8 mouse cellular contexts compared by ENCODE assay signal in the genomic region with DNA sequence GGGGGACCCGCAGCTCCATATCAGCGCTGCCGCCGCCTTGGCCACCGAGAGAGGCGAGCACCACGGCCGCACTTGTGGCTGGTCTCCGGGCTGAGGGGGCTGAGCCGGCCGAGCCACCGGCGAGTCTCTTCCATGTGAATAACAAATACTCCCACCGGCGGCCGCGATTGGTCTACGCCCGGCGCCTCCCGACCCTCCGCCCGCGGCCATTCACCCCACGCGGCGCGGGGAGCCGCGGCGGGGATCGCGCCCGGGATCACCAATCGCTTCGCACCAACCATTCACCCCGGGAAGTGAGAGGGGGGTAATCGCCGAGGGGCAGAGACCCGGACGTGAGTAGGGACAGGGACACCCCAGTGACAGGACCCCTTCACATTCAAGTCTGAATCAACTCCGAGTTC. TPM values are rescaled to one million over a fixed set of nuclear protein-coding genes. Genes with fewer than 3 reads are reported as not detected.
DNase-seq lines count a peak whose midpoint lies in the region; ATAC-seq and TF ChIP-seq lines count a peak whose summit lies in the region.

TSS of gene Grm8 (minus strand) at position 178 of the 401 bp plus-strand sequence.

- H3K27me3 ChIP-seq in erythroblast, embryonic 14.5 days (ENCODE audit: control insufficient read depth): peaks cover 69% of the 10 kb centered on the region
- H3K27me3 ChIP-seq in CH12.LX (replicated peaks): no peaks in the 10 kb centered on the region
- H3K27me3 ChIP-seq in limb, embryonic 10.5 days (ENCODE audit: low read depth, poor library complexity, severe bottlenecking): peaks cover 64% of the 10 kb centered on the region
- H3K27me3 ChIP-seq in midbrain, postnatal 0 days (ENCODE audit: insufficient read depth, low read length): 0 out of 2 replicates have a peak, but pooled peaks cover 7% of the 10 kb centered on the region

- H3K4me3 ChIP-seq in erythroblast, embryonic 14.5 days (replicated peaks): peak within 1 kb of the TSS; percentile 41
- H3K4me3 ChIP-seq in CH12.LX (replicated peaks in 1 of 3; ENCODE audit: low read depth in 2 of 3, low read length in 2 of 3, poor library complexity in 1 of 3): peak within 1 kb of the TSS; percentile 52 to 63 (median 61)
- peak within 1 kb of the TSS; percentile 62 for H3K4me3 ChIP-seq in limb, embryonic 10.5 days
- peak within 1 kb of the TSS; percentile 68 for H3K4me3 ChIP-seq in midbrain, postnatal 0 days (ENCODE audit: low read depth, low read length)

- peak within 1 kb of the TSS; percentile 97 for H3K4me2 ChIP-seq in CH12.LX (ENCODE audit: insufficient read depth, low read depth, poor library complexity, severe bottlenecking)
- H3K4me2 ChIP-seq in midbrain, postnatal 0 days (ENCODE audit: low read depth, low read length, poor library complexity, severe bottlenecking): peak within 1 kb of the TSS; percentile 91

- no peaks in the 10 kb centered on the region; the same call in 1 of the 2 replicates for H3K9me3 ChIP-seq in erythroblast, embryonic 14.5 days (ENCODE audit: control insufficient read depth, low read length)
- H3K9me3 ChIP-seq in CH12.LX (replicated peaks; ENCODE audit: low read length): no peaks in the 10 kb centered on the region
- no peaks in the 10 kb centered on the region for H3K9me3 ChIP-seq in limb, embryonic 10.5 days (replicated peaks)
- no peaks in the 10 kb centered on the region for H3K9me3 ChIP-seq in midbrain, postnatal 0 days (ENCODE audit: low read length)

- intact Hi-C loops in heart, postnatal 14 days (cut with DNase I): no loop called here

- TF ChIP-seq CTCF in CH12.LX (conservative IDR thresholded peaks at IDR 0.05 in 1 of 2, IDR thresholded peaks at IDR 0.05 in 1 of 2; ENCODE audit: low read depth in 2 of 2, low read length in 2 of 2): no peak
- TF ChIP-seq CTCF in midbrain, postnatal 0 days (IDR thresholded peaks at IDR 0.05): no peak

- under 1% methylated on average over 42 of the region's 42 CpGs for WGBS in limb, embryonic 10.5 days
- WGBS in midbrain, postnatal 0 days: 0% methylated on average over 34 of the region's 42 CpGs

- in situ Hi-C loops in CH12.LX (cut with MboI; ENCODE audit: low pct_ligation_motif_present, low pct_unique_long_range_greater_than_20kb, low sequenced_read_pairs): no loop called here

- no peak for TF ChIP-seq EP300 in CH12.LX (IDR thresholded peaks at IDR 0.05; ENCODE audit: low read length)

- H3K4me1 ChIP-seq in erythroblast, embryonic 14.5 days (ENCODE audit: control insufficient read depth): peaks cover 6% of the 10 kb centered on the region
- H3K4me1 ChIP-seq in CH12.LX (ENCODE audit: control insufficient read depth in 1 of 2, insufficient read depth in 2 of 2): peaks cover 0 to 16% of the 10 kb centered on the region in 2 experiments; a peak in 2 of 4 replicates
- H3K4me1 ChIP-seq in limb, embryonic 10.5 days: peaks cover 26% of the 10 kb centered on the region
- H3K4me1 ChIP-seq in midbrain, postnatal 0 days (ENCODE audit: insufficient read depth, low read length): peaks cover 9% of the 10 kb centered on the region; the same call in 1 of the 2 replicates

- dilution Hi-C loops in CH12.LX (cut with MboI; ENCODE audit: extremely low pct_ligation_motif_present, extremely low pct_unique_long_range_greater_than_20kb, low sequenced_read_pairs): no loop called here

- peak; percentile 24 for DNase-seq in CH12.LX (ENCODE audit: extremely low read depth)
- peak; percentile 71 for DNase-seq in embryo, embryonic 9.5 days (ENCODE audit: extremely low spot score)
- peak; percentile 12 to 13 for DNase-seq in heart, postnatal 14 days
- peak; percentile 70 for DNase-seq in limb, embryonic 10.5 days (ENCODE audit: low spot score)
- peak; percentile 36 for DNase-seq in midbrain, postnatal 0 days (ENCODE audit: low spot score)

- peak within 1 kb of the TSS; percentile 64 for H3K9ac ChIP-seq in CH12.LX (ENCODE audit: insufficient read depth, low read depth)
- H3K9ac ChIP-seq in midbrain, postnatal 0 days (replicated peaks; ENCODE audit: low read length, poor library complexity, severe bottlenecking): peak within 1 kb of the TSS; percentile 62

- TF ChIP-seq POLR2A in CH12.LX (IDR thresholded peaks at IDR 0.05; ENCODE audit: low read depth, low read length): no peak

- no peak for TF ChIP-seq RAD21 in CH12.LX (IDR thresholded peaks at IDR 0.05; ENCODE audit: low read depth, low read length)

- H3K79me2 ChIP-seq in CH12.LX (replicated peaks; ENCODE audit: control insufficient read depth, extremely low read depth, insufficient read depth, poor library complexity, severe bottlenecking): no peaks in the 10 kb centered on the region

- H3K36me3 ChIP-seq in erythroblast, embryonic 14.5 days (ENCODE audit: control insufficient read depth): no peaks in the 10 kb centered on the region
- no peaks in the 10 kb centered on the region for H3K36me3 ChIP-seq in CH12.LX (replicated peaks in 1 of 2; ENCODE audit: control insufficient read depth in 1 of 2, insufficient read depth in 1 of 2, low read length in 1 of 2)
- H3K36me3 ChIP-seq in limb, embryonic 10.5 days: no peaks in the 10 kb centered on the region
- H3K36me3 ChIP-seq in midbrain, postnatal 0 days (ENCODE audit: insufficient read depth, low read length): no peaks in the 10 kb centered on the region

- no peak for ATAC-seq in erythroblast, adult 5-6 weeks (replicated peaks; ENCODE audit: low FRiP score, poor library complexity, severe bottlenecking)
- peak; percentile 45 for ATAC-seq in midbrain, postnatal 0 days (ENCODE audit: low FRiP score)
- ATAC-seq in megakaryocyte progenitor cell, adult 5-6 weeks (replicated peaks; ENCODE audit: poor library complexity): no peak

- no peak within 1 kb of the TSS for H3K27ac ChIP-seq in CH12.LX (ENCODE audit: insufficient read depth, low read depth)
- peak within 1 kb of the TSS; percentile 72 for H3K27ac ChIP-seq in limb, embryonic 10.5 days
- H3K27ac ChIP-seq in midbrain, postnatal 0 days (ENCODE audit: low read depth, low read length): no peak within 1 kb of the TSS

TF ChIP-seq in CH12.LX, 34 proteins besides CTCF, POLR2A, EP300 and RAD21:
- TF ChIP-seq PAX5 (IDR thresholded peaks at IDR 0.05; ENCODE audit: low read length): no peak
- TF ChIP-seq MXI1 (IDR thresholded peaks at IDR 0.05; ENCODE audit: low read depth, low read length): peak; percentile 14; the same call in 1 of the 2 replicates

RNA-seq across cellular contexts. Expression of gene Grm8, which starts in this region (rescaled TPM):
- polyA plus RNA-seq in erythroblast, embryonic 14.5 days (2012): not detected in 2 replicates
- total RNA-seq in erythroblast, adult 5-6 weeks (2015; ENCODE audit: low replicate concordance): not detected in 2 replicates
- not detected in 2 replicates for total RNA-seq in erythroblast, adult 5-6 weeks (2017; ENCODE audit: low replicate concordance)
- total RNA-seq in CH12.LX (2012; rRNA removed) (0.08 and 0.25 TPM in 2 replicates), CH12.LX (2014; rRNA removed) (0.70 and 0.72 TPM in 2 replicates)
- polyA plus RNA-seq in CH12.LX (2012; ENCODE audit: insufficient read length, low read depth): 0.21 and 0.27 TPM in 2 replicates
- total RNA-seq in heart, postnatal 14 days (2021): under 1 TPM; 0.07 to 0.20 TPM
- 0.40 and 0.53 TPM in 2 replicates for polyA plus RNA-seq in limb, embryonic 10.5 days (2016; fragmentation: Nextera tagmentation; extraction: Ambion mirVana)
- 24.4 and 25.8 TPM in 2 replicates for total RNA-seq in midbrain, postnatal 0 days (2014; rRNA removed)
- polyA plus RNA-seq in midbrain, postnatal 0 days (2015; fragmentation: Nextera tagmentation; extraction: Ambion mirVana): 14.2 and 17.4 TPM in 2 replicates
- total RNA-seq in megakaryocyte progenitor cell, adult 5-6 weeks (2015): not detected in 2 replicates
- not detected in 2 replicates for total RNA-seq in megakaryocyte progenitor cell, adult 5-6 weeks (2017)

Comparison
In these comparisons a context has a peak if more than half of its experiments do, and no peak if none do; other contexts are left out.
1. RNA of gene Grm8 (total RNA-seq): 24.4 to 25.8 TPM in midbrain, postnatal 0 days; 0.08 to 0.72 TPM in CH12.LX, 0.07 to 0.20 TPM in heart, postnatal 14 days, not detected in erythroblast, adult 5-6 weeks and not detected in megakaryocyte progenitor cell, adult 5-6 weeks; every median in the first group is over 10 times any median in the second.
2. Peak in DNase-seq, H3K4me3 ChIP-seq, H3K9ac ChIP-seq and H3K4me2 ChIP-seq in CH12.LX; RNA of the gene not detected or under 1 TPM.
3. Peak in DNase-seq in heart, postnatal 14 days; RNA of the gene not detected or under 1 TPM.
4. Peak in DNase-seq, H3K4me3 ChIP-seq and H3K27ac ChIP-seq in limb, embryonic 10.5 days; RNA of the gene not detected or under 1 TPM.
5. DNase-seq: peak in every context shown above with its lines; median percentile 71 in embryo, embryonic 9.5 days; 70 in limb, embryonic 10.5 days; 36 in midbrain, postnatal 0 days; 24 in CH12.LX; 12 in heart, postnatal 14 days.
6. Peak in every context shown above with its lines, with median percentiles within 50 percentile points of each other: H3K4me3 ChIP-seq.